Mouse (Mus musculus): Measurements from ENCODE around the gene Pecam1. TPM values are rescaled to one million over a fixed set of nuclear protein-coding genes. Genes with fewer than 3 reads are reported as not detected.
A peak's percentile ranks its signal among the peaks of the same experiment; 100 is the strongest.

The Pecam1 gene
- total and polyA plus RNA-seq, 3 experiments = 18.4 to 22.3 (median 19.2) TPM

- Histone ChIP-seq H3K4me1 (ENCODE audit: control insufficient read depth in 1 of 2, insufficient read depth in 2 of 2) (peaks cover 4 to 52% of the 10 kb centered on the region in 2 experiments; a peak in 2 of 4 replicates), H3K9ac (ENCODE audit: insufficient read depth, low read depth) (peak within 1 kb of the TSS; percentile 89), H3K4me3 (replicated peaks in 1 of 3; ENCODE audit: low read depth in 2 of 3, low read length in 2 of 3, poor library complexity in 1 of 3) (peak within 1 kb of the TSS; percentile 74 to 95 (median 76)), H3K79me2 (replicated peaks; ENCODE audit: control insufficient read depth, extremely low read depth, insufficient read depth, poor library complexity, severe bottlenecking) (peaks cover 50% of the 10 kb centered on the region), H3K9me3 (replicated peaks; ENCODE audit: low read length) (no peaks in the 10 kb centered on the region), H3K27ac (ENCODE audit: insufficient read depth, low read depth) (peak within 1 kb of the TSS; percentile 92), H3K27me3 (replicated peaks) (no peaks in the 10 kb centered on the region), H3K36me3 (replicated peaks in 1 of 2; ENCODE audit: control insufficient read depth in 1 of 2, insufficient read depth in 1 of 2, low read length in 1 of 2) (peaks cover 51 to 67% of the 10 kb centered on the region in 2 experiments), H3K4me2 (ENCODE audit: insufficient read depth, low read depth, poor library complexity, severe bottlenecking) (peak within 1 kb of the TSS; percentile 59)
- dilution Hi-C loops (cut with MboI; ENCODE audit: extremely low pct_ligation_motif_present, extremely low pct_unique_long_range_greater_than_20kb, low sequenced_read_pairs) (no loop called here), in situ Hi-C loops (cut with MboI; ENCODE audit: low pct_ligation_motif_present, low pct_unique_long_range_greater_than_20kb, low sequenced_read_pairs) (no loop called here)
- TF ChIP-seq MAFK (IDR thresholded peaks at IDR 0.05; ENCODE audit: insufficient replicate concordance, low read length) = no peak
- no peak for TF ChIP-seq JUN (IDR thresholded peaks at IDR 0.05; ENCODE audit: insufficient read depth, low read depth, low read length)
- no peak for TF ChIP-seq MAX (IDR thresholded peaks at IDR 0.05; ENCODE audit: low read length)
- TF ChIP-seq TCF12 (IDR thresholded peaks at IDR 0.05; ENCODE audit: low read depth, low read length) = no peak; the same call in 1 of the 2 replicates
- TF ChIP-seq RCOR1 (conservative IDR thresholded peaks at IDR 0.05; ENCODE audit: low read depth, low read length) = no peak
- no peak for TF ChIP-seq JUND (conservative IDR thresholded peaks at IDR 0.05; ENCODE audit: low read depth, low read length)
- no peak for TF ChIP-seq ETS1 (conservative IDR thresholded peaks at IDR 0.05; ENCODE audit: low read depth, low read length)
- TF ChIP-seq USF1 (IDR thresholded peaks at IDR 0.05; ENCODE audit: low read depth, low read length) = no peak
- no peak for TF ChIP-seq MEF2A (IDR thresholded peaks at IDR 0.05; ENCODE audit: borderline replicate concordance, low read depth, low read length)
- TF ChIP-seq PAX5 (IDR thresholded peaks at IDR 0.05; ENCODE audit: low read length) = no peak
- TF ChIP-seq NELFE (IDR thresholded peaks at IDR 0.05; ENCODE audit: low read depth, low read length) = peak; percentile 96; the same call in 1 of the 2 replicates
- no peak for TF ChIP-seq NRF1 (IDR thresholded peaks at IDR 0.05; ENCODE audit: low read depth, low read length)
- TF ChIP-seq CHD1 (IDR thresholded peaks at IDR 0.05; ENCODE audit: low read depth, low read length) = no peak
- peak; percentile 97 for TF ChIP-seq SIN3A (IDR thresholded peaks at IDR 0.05; ENCODE audit: low read length)
- no peak for TF ChIP-seq ZC3H11A (IDR thresholded peaks at IDR 0.05; ENCODE audit: low read depth, low read length)
- no peak for TF ChIP-seq KAT2A (IDR thresholded peaks at IDR 0.05; ENCODE audit: insufficient replicate concordance, low read length)
- TF ChIP-seq TBP (conservative IDR thresholded peaks at IDR 0.05; ENCODE audit: low read depth, low read length) = peak; percentile 86
- TF ChIP-seq UBTF (IDR thresholded peaks at IDR 0.05; ENCODE audit: low read depth, low read length) = peak; percentile 95; the same call in 1 of the 2 replicates
- no peak; the same call in 1 of the 2 replicates for TF ChIP-seq IRF4 (IDR thresholded peaks at IDR 0.05; ENCODE audit: low read depth, low read length)
- peak; percentile 45 for TF ChIP-seq ZNF384 (IDR thresholded peaks at IDR 0.05; ENCODE audit: low read depth, low read length)
- TF ChIP-seq MXI1 (IDR thresholded peaks at IDR 0.05; ENCODE audit: low read depth, low read length) = peak; percentile 87; the same call in 1 of the 2 replicates
- TF ChIP-seq BHLHE40 (IDR thresholded peaks at IDR 0.05; ENCODE audit: low read depth, low read length) = peak; percentile 87
- TF ChIP-seq CTCF (conservative IDR thresholded peaks at IDR 0.05 in 1 of 2, IDR thresholded peaks at IDR 0.05 in 1 of 2; ENCODE audit: low read depth in 2 of 2, low read length in 2 of 2) = no peak
- peak; percentile 93 for TF ChIP-seq CHD2 (IDR thresholded peaks at IDR 0.05; ENCODE audit: low read length)
- peak; percentile 83; the same call in 1 of the 2 replicates for TF ChIP-seq MYC (IDR thresholded peaks at IDR 0.05; ENCODE audit: low read depth, low read length)
- TF ChIP-seq ZMIZ1 (IDR thresholded peaks at IDR 0.05; ENCODE audit: low read depth, low read length) = peak; percentile 98
- TF ChIP-seq ELF1 (IDR thresholded peaks at IDR 0.05; ENCODE audit: low read depth, low read length) = peak; percentile 92
- TF ChIP-seq EP300 (IDR thresholded peaks at IDR 0.05; ENCODE audit: low read length) = no peak
- peak; percentile 100 for TF ChIP-seq POLR2AphosphoS2 (IDR thresholded peaks at IDR 0.05; ENCODE audit: low read depth, low read length)
- TF ChIP-seq GABPA (IDR thresholded peaks at IDR 0.05; ENCODE audit: insufficient replicate concordance, low read depth, low read length) = no peak
- TF ChIP-seq RAD21 (IDR thresholded peaks at IDR 0.05; ENCODE audit: low read depth, low read length) = no peak
- TF ChIP-seq MAZ (IDR thresholded peaks at IDR 0.05; ENCODE audit: low read depth, low read length) = no peak
- TF ChIP-seq HCFC1 (IDR thresholded peaks at IDR 0.05; ENCODE audit: low read depth, low read length) = peak; percentile 83
- TF ChIP-seq USF2 (conservative IDR thresholded peaks at IDR 0.05; ENCODE audit: low read depth, low read length) = no peak
- TF ChIP-seq SMC3 (IDR thresholded peaks at IDR 0.05; ENCODE audit: low read depth, low read length) = no peak
- TF ChIP-seq POLR2A (IDR thresholded peaks at IDR 0.05; ENCODE audit: low read depth, low read length) = peak; percentile 97
- no peak for TF ChIP-seq ZKSCAN1 (IDR thresholded peaks at IDR 0.05; ENCODE audit: borderline replicate concordance, low read depth, low read length)
- no peak for TF ChIP-seq E2F4 (IDR thresholded peaks at IDR 0.05; ENCODE audit: insufficient replicate concordance, low read depth, low read length)
- DNase-seq (ENCODE audit: extremely low read depth) = peak; percentile 98
Observed at GRCm38 (mm10) chr11:106779388-106780088, 29.1 kb upstream of the Pecam1 start, which contains the start of gene Polg2. Gene Polg2 (minus strand): TSS chr11:106779537.

Measured in CH12.LX (cell line).